Comparison of ENCODE assay signal across 14 mouse cellular contexts in the genomic region with DNA sequence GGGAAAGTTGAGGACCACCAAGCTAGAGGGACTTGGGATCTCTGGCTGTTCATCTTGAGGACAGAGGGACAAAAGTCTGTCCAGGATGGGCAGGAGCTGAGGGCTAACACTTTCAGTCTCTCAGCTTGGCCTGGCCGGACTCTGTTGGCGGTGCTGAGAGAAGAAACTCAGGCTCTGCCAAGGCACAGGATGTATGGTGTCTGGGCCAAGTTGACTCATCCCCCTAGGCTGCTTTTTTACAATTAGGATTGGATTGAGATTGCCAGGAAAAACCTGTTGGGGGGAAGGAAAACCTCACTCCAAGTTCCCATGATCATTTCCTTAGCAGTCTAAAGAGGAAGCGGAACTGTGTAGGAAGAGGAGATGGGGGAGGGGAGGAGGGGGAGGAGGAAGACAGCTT. TPM values are rescaled to one million over a fixed set of nuclear protein-coding genes. Genes with fewer than 3 reads are reported as not detected.
DNase-seq lines count a peak whose midpoint lies in the region; ATAC-seq and TF ChIP-seq lines count a peak whose summit lies in the region.
"Had no signal": no experiment of that assay in that cellular context is flagged by ENCODE, and none has a peak within 500 bp of the region (broad histone marks: within the 10 kb centered on the region; RNA-seq: fewer than 3 reads in every experiment).

No protein-coding gene starts in this region.

- H3K36me3 ChIP-seq in hindbrain, embryonic 15.5 days: peaks cover 8% of the 10 kb centered on the region; the same call in 1 of the 2 replicates
- H3K36me3 ChIP-seq in hindbrain, embryonic 10.5 days: no peaks in the 10 kb centered on the region
- H3K36me3 ChIP-seq in CH12.LX (replicated peaks in 1 of 2; ENCODE audit: control insufficient read depth in 1 of 2, insufficient read depth in 1 of 2, low read length in 1 of 2): no peaks in the 10 kb centered on the region
- H3K36me3 ChIP-seq in forebrain, embryonic 13.5 days (ENCODE audit: poor library complexity, severe bottlenecking): peaks cover under 1% of the 10 kb centered on the region; the same call in 1 of the 2 replicates
- H3K36me3 ChIP-seq: embryonic facial prominence, embryonic 10.5 days; stomach, embryonic 15.5 days had no signal

- no peak overlapping the region for H3K9ac ChIP-seq in hindbrain, embryonic 15.5 days
- no peak overlapping the region for H3K9ac ChIP-seq in CH12.LX (ENCODE audit: insufficient read depth, low read depth)
- H3K9ac ChIP-seq in forebrain, embryonic 13.5 days: no peak overlapping the region
- H3K9ac ChIP-seq: lung, embryonic 14.5 days; stomach, embryonic 15.5 days had no signal

- DNase-seq in hindbrain, embryonic 10.5 days (ENCODE audit: low spot score): no peak
- no peak for DNase-seq in CH12.LX (ENCODE audit: extremely low read depth)
- DNase-seq in cerebellum, adult 18-20 months: peak; percentile 79 to 85
- peak; percentile 23 for DNase-seq in fat pad, adult 2 months (ENCODE audit: extremely low read depth, low read depth, low spot score)
- DNase-seq in spleen, postnatal 36 days (ENCODE audit: low spot score in 2 of 2): no peak
- DNase-seq: heart, postnatal 10 days; lung, embryonic 14.5 days; thymus, postnatal 25 days had no signal

- dilution Hi-C loops in CH12.LX (cut with MboI; ENCODE audit: extremely low pct_ligation_motif_present, extremely low pct_unique_long_range_greater_than_20kb, low sequenced_read_pairs): no loop called here

- in situ Hi-C loops in CH12.LX (cut with MboI; ENCODE audit: low pct_ligation_motif_present, low pct_unique_long_range_greater_than_20kb, low sequenced_read_pairs): no loop called here

- H3K9me3 ChIP-seq in hindbrain, embryonic 15.5 days: no peaks in the 10 kb centered on the region
- no peaks in the 10 kb centered on the region for H3K9me3 ChIP-seq in hindbrain, embryonic 10.5 days
- peaks cover 1% of the 10 kb centered on the region for H3K9me3 ChIP-seq in CH12.LX (replicated peaks; ENCODE audit: low read length)
- no peaks in the 10 kb centered on the region for H3K9me3 ChIP-seq in forebrain, embryonic 13.5 days (replicated peaks)
- H3K9me3 ChIP-seq: embryonic facial prominence, embryonic 10.5 days; stomach, embryonic 15.5 days had no signal

- no peak for TF ChIP-seq POLR2A in CH12.LX (IDR thresholded peaks at IDR 0.05; ENCODE audit: low read depth, low read length)

- ATAC-seq in hindbrain, embryonic 15.5 days (ENCODE audit: low FRiP score, low read depth): no peak
- ATAC-seq in forebrain, embryonic 13.5 days: no peak

- no peak for TF ChIP-seq CTCF in CH12.LX (conservative IDR thresholded peaks at IDR 0.05 in 1 of 2, IDR thresholded peaks at IDR 0.05 in 1 of 2; ENCODE audit: low read depth in 2 of 2, low read length in 2 of 2)

- TF ChIP-seq EP300 in CH12.LX (IDR thresholded peaks at IDR 0.05; ENCODE audit: low read length): no peak

- H3K27me3 ChIP-seq in hindbrain, embryonic 15.5 days: 0 out of 2 replicates have a peak, but pooled peaks cover 8% of the 10 kb centered on the region
- peaks cover 35% of the 10 kb centered on the region for H3K27me3 ChIP-seq in hindbrain, embryonic 10.5 days (ENCODE audit: insufficient read depth, poor library complexity, severe bottlenecking)
- peaks cover 19% of the 10 kb centered on the region for H3K27me3 ChIP-seq in CH12.LX (replicated peaks)
- peaks cover 25% of the 10 kb centered on the region for H3K27me3 ChIP-seq in forebrain, embryonic 13.5 days

- H3K4me1 ChIP-seq in hindbrain, embryonic 15.5 days (replicated peaks): peaks cover 34% of the 10 kb centered on the region
- H3K4me1 ChIP-seq in hindbrain, embryonic 10.5 days (replicated peaks): peaks cover 11% of the 10 kb centered on the region
- H3K4me1 ChIP-seq in CH12.LX (ENCODE audit: control insufficient read depth in 1 of 2, insufficient read depth in 2 of 2): peaks cover 13 to 29% of the 10 kb centered on the region in 2 experiments
- peaks cover 23% of the 10 kb centered on the region for H3K4me1 ChIP-seq in forebrain, embryonic 13.5 days
- H3K4me1 ChIP-seq: stomach, embryonic 15.5 days had no signal

- H3K27ac ChIP-seq in hindbrain, embryonic 15.5 days (replicated peaks): no peak overlapping the region
- no peak overlapping the region for H3K27ac ChIP-seq in hindbrain, embryonic 10.5 days
- H3K27ac ChIP-seq in CH12.LX (ENCODE audit: insufficient read depth, low read depth): no peak overlapping the region
- H3K27ac ChIP-seq in forebrain, embryonic 13.5 days: no peak overlapping the region
- H3K27ac ChIP-seq: embryonic facial prominence, embryonic 10.5 days; stomach, embryonic 15.5 days had no signal

- TF ChIP-seq RAD21 in CH12.LX (IDR thresholded peaks at IDR 0.05; ENCODE audit: low read depth, low read length): no peak

- WGBS in hindbrain, embryonic 15.5 days: 76% methylated on average over 3 of the region's 3 CpGs
- WGBS in hindbrain, embryonic 10.5 days: 94% methylated on average over 3 of the region's 3 CpGs
- 76% methylated on average over 3 of the region's 3 CpGs for WGBS in forebrain, embryonic 13.5 days

- H3K4me3 ChIP-seq in hindbrain, embryonic 15.5 days: no peak overlapping the region
- H3K4me3 ChIP-seq in hindbrain, embryonic 10.5 days: no peak overlapping the region
- H3K4me3 ChIP-seq in CH12.LX (replicated peaks in 1 of 3; ENCODE audit: low read depth in 2 of 3, low read length in 2 of 3, poor library complexity in 1 of 3): no peak overlapping the region
- no peak overlapping the region for H3K4me3 ChIP-seq in forebrain, embryonic 13.5 days
- H3K4me3 ChIP-seq: embryonic facial prominence, embryonic 10.5 days; stomach, embryonic 15.5 days had no signal

- H3K79me2 ChIP-seq in CH12.LX (replicated peaks; ENCODE audit: control insufficient read depth, extremely low read depth, insufficient read depth, poor library complexity, severe bottlenecking): no peaks in the 10 kb centered on the region

- H3K4me2 ChIP-seq in hindbrain, embryonic 15.5 days: peak overlapping the region; percentile 62
- no peak overlapping the region for H3K4me2 ChIP-seq in CH12.LX (ENCODE audit: insufficient read depth, low read depth, poor library complexity, severe bottlenecking)
- no peak overlapping the region for H3K4me2 ChIP-seq in forebrain, embryonic 13.5 days
- H3K4me2 ChIP-seq: lung, embryonic 14.5 days; stomach, embryonic 15.5 days had no signal

TF ChIP-seq in CH12.LX, 34 proteins besides CTCF, POLR2A, EP300 and RAD21:
- TF ChIP-seq NELFE (IDR thresholded peaks at IDR 0.05; ENCODE audit: low read depth, low read length) (no peak), CHD2 (IDR thresholded peaks at IDR 0.05; ENCODE audit: low read length) (peak; percentile 22; the same call in 1 of the 2 replicates), CHD1 (IDR thresholded peaks at IDR 0.05; ENCODE audit: low read depth, low read length) (no peak)
TF ChIP-seq in CH12.LX: peak in this region for 1.

RNA-seq across cellular contexts. Expression of a gene that starts 10.7 kb away (rescaled TPM):
- 61.7 and 68.4 TPM in 2 replicates for polyA plus RNA-seq in hindbrain, embryonic 15.5 days (2015; fragmentation: Nextera tagmentation; extraction: Ambion mirVana)
- polyA plus RNA-seq in hindbrain, embryonic 10.5 days (2016; fragmentation: Nextera tagmentation; extraction: Ambion mirVana): 1.7 and 4.2 TPM in 2 replicates
- 0.08 TPM in 2 replicates for total RNA-seq in CH12.LX (2012; rRNA removed)
- 0.07 and 0.18 TPM in 2 replicates for total RNA-seq in CH12.LX (2014; rRNA removed)
- polyA plus RNA-seq in CH12.LX (2012; ENCODE audit: insufficient read length, low read depth): 0.14 and 0.19 TPM in 2 replicates
- 12.9 and 14.9 TPM in 2 replicates for polyA plus RNA-seq in forebrain, embryonic 13.5 days (2015; fragmentation: Nextera tagmentation; extraction: Ambion mirVana)
- total RNA-seq: liver, adult 2 months; megakaryocyte progenitor cell, adult 5-6 weeks had no signal
- polyA plus RNA-seq: liver, adult 2 months; lung, embryonic 14.5 days had no signal

RNA-seq across cellular contexts. Expression of a gene that starts 56.0 kb away (rescaled TPM):
- polyA plus RNA-seq in hindbrain, embryonic 15.5 days (2015; fragmentation: Nextera tagmentation; extraction: Ambion mirVana): 3.2 and 4.0 TPM in 2 replicates
- 0.26 and 0.46 TPM in 2 replicates for polyA plus RNA-seq in hindbrain, embryonic 10.5 days (2016; fragmentation: Nextera tagmentation; extraction: Ambion mirVana)
- not detected in 2 replicates for total RNA-seq in CH12.LX (2012; rRNA removed)
- total RNA-seq in CH12.LX (2014; rRNA removed): not detected in 2 replicates
- not detected in 2 replicates for polyA plus RNA-seq in CH12.LX (2012; ENCODE audit: insufficient read length, low read depth)
- 0.21 TPM in 1 of 2 replicates, not detected in the other for polyA plus RNA-seq in forebrain, embryonic 13.5 days (2015; fragmentation: Nextera tagmentation; extraction: Ambion mirVana)
- total RNA-seq: liver, adult 2 months; megakaryocyte progenitor cell, adult 5-6 weeks had no signal
- polyA plus RNA-seq: liver, adult 2 months had no signal

Comparison
In these comparisons a context has a peak if more than half of its experiments do, and no peak if none do; other contexts are left out.
1. DNase-seq: peak in cerebellum, adult 18-20 months (2 of 2) and fat pad, adult 2 months (single experiment); none in hindbrain, embryonic 10.5 days (single experiment), CH12.LX (single experiment) and spleen, postnatal 36 days (0 of 2).